Mouse (Mus musculus): ENCODE measurements around the gene Pax5. TPM values are rescaled to one million over a fixed set of nuclear protein-coding genes. Genes with fewer than 3 reads are reported as not detected.

The Pax5 gene
- polyA plus RNA-seq, 1 experiment from 2014 or later, result 9.7 TPM

DNA sequence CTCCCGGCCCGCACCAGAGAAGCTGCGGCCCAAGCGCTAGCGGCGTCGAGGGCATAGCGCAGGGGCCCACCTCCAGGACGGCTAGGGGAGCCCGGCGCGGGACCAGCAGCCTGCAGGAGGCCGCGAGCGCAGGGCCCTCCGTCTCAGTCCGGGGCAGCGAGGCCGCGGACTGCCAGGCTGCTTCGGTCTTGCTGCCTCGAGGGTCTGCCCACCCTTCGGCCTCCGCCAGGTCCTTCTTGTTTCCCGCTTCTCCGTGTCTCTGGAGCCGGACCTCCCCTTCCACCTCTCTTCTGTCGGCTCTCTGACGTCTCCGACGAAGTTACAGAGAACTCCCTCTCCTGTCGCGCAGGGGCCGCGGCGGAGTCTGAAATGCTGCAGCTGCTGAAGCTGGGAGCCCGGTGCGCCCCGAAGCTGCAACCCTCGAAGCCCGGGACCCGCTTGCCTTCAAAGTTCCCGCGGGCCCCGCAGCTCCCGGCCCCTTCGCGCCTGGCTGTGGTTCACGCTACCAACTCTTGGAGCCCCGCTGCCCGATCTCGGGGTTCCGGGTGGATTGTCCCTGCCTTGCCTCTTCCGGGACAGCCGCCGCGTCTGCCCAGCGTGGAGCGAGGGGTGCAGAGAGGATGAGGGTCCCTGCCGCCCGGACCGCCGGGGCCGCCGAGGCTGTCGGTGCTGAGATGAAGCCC lies 6.5 kb downstream of the Pax5 start:
- H3K9ac ChIP-seq (replicated peaks), result peak overlapping the region; percentile 67
- peaks cover 30% of the 10 kb centered on the region for H3K4me1 ChIP-seq (replicated peaks)
- ATAC-seq, result 0 out of 2 replicates have a peak, but pooled peaks have one; percentile 18
- no peaks in the 10 kb centered on the region for H3K9me3 ChIP-seq
- H3K4me3 ChIP-seq (replicated peaks), result peak overlapping the region; percentile 51
- peaks cover 98% of the 10 kb centered on the region for H3K27me3 ChIP-seq
- peak overlapping the region; percentile 69 for H3K4me2 ChIP-seq (replicated peaks)
- no peaks in the 10 kb centered on the region for H3K36me3 ChIP-seq
- under 1% methylated on average over 66 of the region's 66 CpGs for WGBS
- peak overlapping the region; percentile 73 for H3K27ac ChIP-seq

DNA sequence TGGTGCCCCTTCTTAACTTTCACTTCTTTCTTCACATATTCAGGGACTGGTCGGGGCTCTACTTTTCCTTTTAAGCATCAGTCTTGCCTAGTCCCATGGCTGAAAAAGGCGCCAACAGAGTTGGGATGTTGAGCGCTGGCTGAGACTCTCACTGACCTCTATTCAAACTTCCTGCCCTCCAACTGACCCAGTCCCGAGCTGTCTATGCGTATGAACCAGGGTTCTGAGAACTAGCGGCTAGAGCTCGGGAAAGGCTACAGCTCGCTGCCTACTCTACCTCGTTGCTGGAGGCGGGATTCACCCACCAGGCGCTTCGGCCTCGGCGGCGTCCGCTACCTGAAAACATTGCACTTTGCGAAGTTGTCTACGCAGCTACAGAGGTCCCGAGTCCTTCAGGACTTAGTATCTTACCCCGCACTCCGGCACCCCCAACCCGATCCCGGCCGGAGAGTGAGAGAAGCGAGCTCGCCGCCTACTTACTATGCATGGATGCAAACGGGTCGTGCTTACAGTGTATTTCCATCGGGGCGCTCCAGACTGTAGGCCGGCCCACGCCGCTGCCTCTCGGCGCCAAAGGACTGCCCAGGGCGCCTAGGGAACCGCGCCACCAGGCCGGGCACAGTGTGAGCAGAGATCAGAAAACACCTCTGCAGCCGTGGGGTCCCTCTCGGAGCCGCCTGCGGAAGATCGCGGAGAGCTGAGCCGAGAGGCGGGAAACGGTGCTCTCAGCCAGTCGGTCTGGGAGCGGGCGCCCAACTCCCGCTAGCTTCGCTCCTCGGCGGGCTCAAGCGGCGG lies 7.2 kb downstream of the Pax5 start:
- peak overlapping the region; percentile 67 for H3K9ac ChIP-seq (replicated peaks)
- WGBS, result under 1% methylated on average over 57 of the region's 58 CpGs
- peaks cover 30% of the 10 kb centered on the region for H3K4me1 ChIP-seq (replicated peaks)
- H3K4me2 ChIP-seq (replicated peaks), result peak overlapping the region; percentile 69
- no peaks in the 10 kb centered on the region for H3K9me3 ChIP-seq
- H3K36me3 ChIP-seq, result no peaks in the 10 kb centered on the region
- H3K27me3 ChIP-seq, result peaks cover 98% of the 10 kb centered on the region
- ATAC-seq, result no peak
- peak overlapping the region; percentile 51 for H3K4me3 ChIP-seq (replicated peaks)
- H3K27ac ChIP-seq, result peak overlapping the region; percentile 73

- WGBS, result under 1% methylated on average over 25 of the region's 25 CpGs
- Histone ChIP-seq H3K9me3 (no peaks in the 10 kb centered on the region), H3K9ac (replicated peaks) (peak overlapping the region; percentile 67), H3K4me1 (replicated peaks) (peaks cover 30% of the 10 kb centered on the region), H3K27ac (peak overlapping the region; percentile 48), H3K36me3 (no peaks in the 10 kb centered on the region), H3K27me3 (peaks cover 98% of the 10 kb centered on the region), H3K4me2 (replicated peaks) (peak overlapping the region; percentile 69), H3K4me3 (replicated peaks) (peak overlapping the region; percentile 51)
- ATAC-seq, result no peak
Measured at GRCm38 (mm10) chr4:44702011-44702527, 8.2 kb downstream of the Pax5 start.

- Histone ChIP-seq H3K4me3 (replicated peaks) (peak overlapping the region; percentile 51), H3K36me3 (no peaks in the 10 kb centered on the region), H3K27me3 (peaks cover 98% of the 10 kb centered on the region), H3K27ac (peak overlapping the region; percentile 48), H3K4me2 (replicated peaks) (peak overlapping the region; percentile 69), H3K9ac (replicated peaks) (peak overlapping the region; percentile 67), H3K9me3 (no peaks in the 10 kb centered on the region), H3K4me1 (replicated peaks) (peaks cover 30% of the 10 kb centered on the region)
- ATAC-seq, result no peak
- WGBS, result under 1% methylated on average over 9 of the region's 9 CpGs
Measured at GRCm38 (mm10) chr4:44701513-44701912, 8.8 kb downstream of the Pax5 start.

GRCm38 (mm10) chr4:44696676-44697075 lies 13.6 kb downstream of the Pax5 start:
- ATAC-seq, result no peak

GRCm38 (mm10) chr4:44694369-44694768 lies 15.9 kb downstream of the Pax5 start:
- 22% methylated on average over 15 of the region's 15 CpGs for WGBS
- Histone ChIP-seq H3K4me2 (replicated peaks) (peak overlapping the region; percentile 33), H3K9me3 (no peaks in the 10 kb centered on the region), H3K4me1 (replicated peaks) (0 out of 2 replicates have a peak, but pooled peaks cover 5% of the 10 kb centered on the region), H3K36me3 (no peaks in the 10 kb centered on the region), H3K9ac (replicated peaks) (no peak overlapping the region), H3K27me3 (peaks cover 78% of the 10 kb centered on the region), H3K27ac (no peak overlapping the region), H3K4me3 (replicated peaks) (no peak overlapping the region)
- ATAC-seq, result peak; percentile 56

More at GRCm38 (mm10) chr4:44696676-44697075, 13.6 kb downstream of the Pax5 start:
- H3K27ac ChIP-seq, result no peak overlapping the region
- H3K4me2 ChIP-seq (replicated peaks), result peak overlapping the region; percentile 28; the same call in 1 of the 2 replicates
- no peak overlapping the region for H3K9ac ChIP-seq (replicated peaks)
- H3K4me3 ChIP-seq (replicated peaks), result no peak overlapping the region
- no peaks in the 10 kb centered on the region for H3K9me3 ChIP-seq
- no peaks in the 10 kb centered on the region for H3K36me3 ChIP-seq
- peaks cover 89% of the 10 kb centered on the region for H3K27me3 ChIP-seq
- H3K4me1 ChIP-seq (replicated peaks), result peaks cover 9% of the 10 kb centered on the region

DNA sequence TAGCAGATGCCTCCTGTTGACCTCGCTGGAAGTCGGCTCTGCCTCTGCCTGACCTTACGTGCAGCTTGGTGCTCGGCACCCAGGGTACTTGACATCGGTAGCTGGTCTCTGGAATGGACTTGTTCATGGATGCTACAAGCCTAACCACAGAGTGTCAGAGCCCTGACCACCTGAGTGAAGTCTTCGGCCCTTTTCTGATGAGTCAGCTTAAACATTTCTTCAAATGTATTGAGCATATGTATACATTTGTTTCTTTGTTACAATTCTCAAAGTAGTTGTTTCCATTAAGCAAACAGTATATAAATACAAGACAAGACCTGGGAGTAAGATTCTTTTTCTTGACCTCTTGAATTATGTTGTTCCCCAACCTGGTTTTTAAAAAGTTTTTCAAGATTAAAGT lies 24.7 kb downstream of the Pax5 start:
- H3K9ac ChIP-seq (replicated peaks), result no peak overlapping the region
- no peak overlapping the region for H3K4me3 ChIP-seq (replicated peaks)
- peaks cover 9% of the 10 kb centered on the region; the same call in 1 of the 2 replicates for H3K27me3 ChIP-seq
- ATAC-seq, result no peak
- no peaks in the 10 kb centered on the region for H3K36me3 ChIP-seq
- H3K9me3 ChIP-seq, result no peaks in the 10 kb centered on the region
- H3K4me2 ChIP-seq (replicated peaks), result no peak overlapping the region
- H3K4me1 ChIP-seq (replicated peaks), result no peaks in the 10 kb centered on the region
- H3K27ac ChIP-seq, result no peak overlapping the region
- WGBS, result 85% methylated on average over 6 of the region's 6 CpGs

- no peak for ATAC-seq
- Histone ChIP-seq H3K4me2 (replicated peaks) (no peak overlapping the region), H3K4me1 (replicated peaks) (no peaks in the 10 kb centered on the region), H3K9me3 (no peaks in the 10 kb centered on the region), H3K9ac (replicated peaks) (no peak overlapping the region), H3K27ac (no peak overlapping the region), H3K27me3 (peaks cover 9% of the 10 kb centered on the region; the same call in 1 of the 2 replicates), H3K4me3 (replicated peaks) (no peak overlapping the region), H3K36me3 (no peaks in the 10 kb centered on the region)
- 70% methylated on average over 6 of the region's 6 CpGs for WGBS
Measured at GRCm38 (mm10) chr4:44680242-44680897, 29.9 kb downstream of the Pax5 start.

DNA sequence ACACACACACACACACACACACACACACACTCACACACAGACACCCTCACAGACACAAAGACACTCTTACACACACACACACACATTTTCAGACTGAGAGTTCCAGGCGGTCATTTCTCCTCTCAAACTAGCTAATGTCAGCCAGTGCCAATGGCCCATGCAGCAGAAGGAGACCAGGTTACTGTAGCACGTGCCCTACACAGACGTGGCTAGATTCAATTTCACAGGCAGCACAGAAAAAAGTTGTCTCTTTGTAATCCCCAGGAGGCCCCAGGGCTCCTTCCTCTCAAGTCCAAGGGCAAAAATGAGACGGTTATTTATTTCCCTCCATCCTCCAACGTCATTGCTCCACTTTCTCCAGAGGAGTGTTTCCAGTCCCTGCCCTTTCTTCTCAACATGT lies 31.6 kb downstream of the Pax5 start:
- peaks cover 18% of the 10 kb centered on the region for H3K27me3 ChIP-seq
- H3K4me2 ChIP-seq (replicated peaks), result no peak overlapping the region
- H3K36me3 ChIP-seq, result no peaks in the 10 kb centered on the region
- H3K27ac ChIP-seq, result no peak overlapping the region
- H3K9ac ChIP-seq (replicated peaks), result no peak overlapping the region
- ATAC-seq, result no peak
- H3K9me3 ChIP-seq, result no peaks in the 10 kb centered on the region
- H3K4me3 ChIP-seq (replicated peaks), result no peak overlapping the region
- WGBS, result 62% methylated on average over 5 of the region's 5 CpGs
- H3K4me1 ChIP-seq (replicated peaks), result no peaks in the 10 kb centered on the region

DNA sequence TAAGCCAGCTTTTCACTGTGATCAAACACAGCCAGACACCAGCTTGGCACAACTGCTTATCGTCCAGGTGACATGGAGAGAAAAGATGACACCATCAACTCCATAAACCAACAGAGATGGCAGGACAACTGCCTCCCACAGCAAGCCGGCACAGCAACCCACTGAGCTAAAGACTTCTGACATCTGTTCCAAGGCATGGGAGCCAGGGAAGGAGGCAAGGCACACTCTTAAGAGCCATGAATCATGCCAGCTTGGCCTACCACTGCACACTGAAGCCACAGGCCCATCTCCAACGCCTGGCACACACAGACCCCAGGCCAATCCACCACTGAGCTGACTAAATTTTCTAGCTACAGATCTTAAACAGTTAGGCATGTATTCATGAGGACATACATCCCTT lies 32.3 kb downstream of the Pax5 start:
- Histone ChIP-seq H3K4me3 (replicated peaks) (no peak overlapping the region), H3K27ac (no peak overlapping the region), H3K9me3 (no peaks in the 10 kb centered on the region), H3K4me2 (replicated peaks) (no peak overlapping the region), H3K4me1 (replicated peaks) (no peaks in the 10 kb centered on the region), H3K27me3 (peaks cover 25% of the 10 kb centered on the region), H3K36me3 (no peaks in the 10 kb centered on the region), H3K9ac (replicated peaks) (no peak overlapping the region)
- no peak for ATAC-seq
- 81% methylated on average over 3 of the region's 3 CpGs for WGBS

DNA sequence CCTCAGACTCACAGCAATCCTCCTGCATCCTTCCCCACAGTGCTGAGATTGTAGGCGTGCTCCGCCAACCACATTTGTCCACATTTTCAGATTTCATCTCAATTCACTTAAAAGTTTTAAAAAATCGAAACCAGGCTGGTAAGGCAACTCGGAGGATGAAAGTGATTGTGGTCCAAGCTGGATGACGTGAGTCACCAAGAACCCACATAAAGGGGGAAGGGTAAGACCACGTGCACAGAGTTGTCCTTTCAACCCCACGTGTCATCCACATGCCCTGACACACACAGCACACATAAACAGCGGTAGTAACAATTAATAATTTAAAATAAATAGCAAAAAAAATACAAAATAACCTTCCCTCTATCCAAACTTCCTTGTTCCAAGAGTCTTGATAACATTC lies 35.3 kb downstream of the Pax5 start:
- Histone ChIP-seq H3K27ac (no peak overlapping the region), H3K4me1 (replicated peaks) (no peaks in the 10 kb centered on the region), H3K36me3 (no peaks in the 10 kb centered on the region), H3K9me3 (no peaks in the 10 kb centered on the region), H3K9ac (replicated peaks) (no peak overlapping the region), H3K4me2 (replicated peaks) (no peak overlapping the region), H3K27me3 (peaks cover 46% of the 10 kb centered on the region), H3K4me3 (replicated peaks) (no peak overlapping the region)
- ATAC-seq, result no peak
- 88% methylated on average over 8 of the region's 8 CpGs for WGBS

DNA sequence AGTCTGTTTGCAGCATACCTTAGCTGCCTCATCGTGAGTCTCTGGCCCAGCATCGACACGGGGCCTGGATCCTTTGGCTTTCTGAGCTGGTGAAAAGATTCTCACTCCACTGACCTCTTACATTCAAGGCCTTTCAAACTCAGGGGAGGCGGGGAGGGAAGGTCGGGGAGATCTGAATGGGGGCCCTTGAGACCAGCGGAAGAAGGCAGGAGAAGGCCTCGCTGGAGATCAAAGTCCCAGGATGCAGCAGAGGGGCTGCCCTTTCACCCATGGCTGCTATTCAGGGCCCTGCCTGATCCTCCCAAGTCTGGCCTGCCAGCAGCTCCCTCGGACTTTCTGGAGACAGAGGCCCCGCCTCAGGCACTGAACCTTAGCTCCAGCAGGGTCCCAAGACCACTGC lies 36.6 kb downstream of the Pax5 start:
- Histone ChIP-seq H3K9ac (replicated peaks) (no peak overlapping the region), H3K36me3 (no peaks in the 10 kb centered on the region), H3K27me3 (peaks cover 37% of the 10 kb centered on the region), H3K4me1 (replicated peaks) (no peaks in the 10 kb centered on the region), H3K27ac (no peak overlapping the region), H3K4me3 (replicated peaks) (no peak overlapping the region), H3K9me3 (0 out of 2 replicates have a peak, but pooled peaks cover 3% of the 10 kb centered on the region), H3K4me2 (replicated peaks) (no peak overlapping the region)
- 11% methylated on average over 9 of the region's 9 CpGs for WGBS
- ATAC-seq, result no peak
